Mouse (Mus musculus): Measurements from ENCODE around the gene Hist1h3b. TPM values are rescaled to one million over a fixed set of nuclear protein-coding genes. Genes with fewer than 3 reads are reported as not detected.
"Not testable (repeated sequence)": the region's sequence is repeated elsewhere in the genome, so short reads cannot be mapped to it uniquely, and the experiment has no call there.

Gene Hist1h3b
- polyA plus RNA-seq, 1 experiment from 2014 or later, result 14.4 TPM

GRCm38 (mm10) chr13:23740910-23741309 is 11.2 kb upstream of the Hist1h3b start:
- H3K9me3 ChIP-seq (replicated peaks; ENCODE audit: control insufficient read depth, low read length), result no peaks in the 10 kb centered on the region
- H3K36me3 ChIP-seq (ENCODE audit: control insufficient read depth, insufficient read depth), result no peaks in the 10 kb centered on the region
- ATAC-seq (ENCODE audit: low read depth), result no peak
- H3K27ac ChIP-seq (ENCODE audit: low read length), result peak overlapping the region; percentile 99
- H3K27me3 ChIP-seq (ENCODE audit: control insufficient read depth, insufficient read depth, low read depth, low read length), result no peaks in the 10 kb centered on the region
- H3K4me1 ChIP-seq (ENCODE audit: control insufficient read depth, low read depth, low read length), result peaks cover 21% of the 10 kb centered on the region
- H3K4me2 ChIP-seq (ENCODE audit: low read depth, low read length), result peak overlapping the region; percentile 82
- 27% methylated on average over 5 of the region's 5 CpGs for WGBS (ENCODE audit: insufficient replicate concordance)
- H3K9ac ChIP-seq (ENCODE audit: low read depth, low read length), result peak overlapping the region; percentile 87
- H3K4me3 ChIP-seq (ENCODE audit: low read depth, low read length), result peak overlapping the region; percentile 63

- peak overlapping the region; percentile 61 for H3K9ac ChIP-seq (ENCODE audit: low read depth, low read length)
Measured at GRCm38 (mm10) chr13:23742007-23742406, 10.1 kb upstream of the Hist1h3b start.

GRCm38 (mm10) chr13:23743215-23743614 is 8.9 kb upstream of the Hist1h3b start:
- H3K9me3 ChIP-seq (replicated peaks; ENCODE audit: control insufficient read depth, low read length), result no peaks in the 10 kb centered on the region
- peaks cover 28% of the 10 kb centered on the region for H3K4me1 ChIP-seq (ENCODE audit: control insufficient read depth, low read depth, low read length)
- peak overlapping the region; percentile 38 for H3K9ac ChIP-seq (ENCODE audit: low read depth, low read length)
- peak overlapping the region; percentile 53 for H3K4me2 ChIP-seq (ENCODE audit: low read depth, low read length)
- no peak for ATAC-seq (ENCODE audit: low read depth)
- no peaks in the 10 kb centered on the region for H3K36me3 ChIP-seq (ENCODE audit: control insufficient read depth, insufficient read depth)
- H3K4me3 ChIP-seq (ENCODE audit: low read depth, low read length), result peak overlapping the region; percentile 46
- 81% methylated on average over 5 of the region's 5 CpGs for WGBS (ENCODE audit: insufficient replicate concordance)
- H3K27me3 ChIP-seq (ENCODE audit: control insufficient read depth, insufficient read depth, low read depth, low read length), result no peaks in the 10 kb centered on the region
- H3K27ac ChIP-seq (ENCODE audit: low read length), result peak overlapping the region; percentile 88

More at GRCm38 (mm10) chr13:23742007-23742406, 10.1 kb upstream of the Hist1h3b start:
- no peak for ATAC-seq (ENCODE audit: low read depth)
- H3K9me3 ChIP-seq (replicated peaks; ENCODE audit: control insufficient read depth, low read length), result no peaks in the 10 kb centered on the region
- peak overlapping the region; percentile 54 for H3K4me2 ChIP-seq (ENCODE audit: low read depth, low read length)
- peak overlapping the region; percentile 86 for H3K27ac ChIP-seq (ENCODE audit: low read length)
- H3K27me3 ChIP-seq (ENCODE audit: control insufficient read depth, insufficient read depth, low read depth, low read length), result no peaks in the 10 kb centered on the region
- H3K36me3 ChIP-seq (ENCODE audit: control insufficient read depth, insufficient read depth), result no peaks in the 10 kb centered on the region
- H3K4me3 ChIP-seq (ENCODE audit: low read depth, low read length), result peak overlapping the region; percentile 36
- H3K4me1 ChIP-seq (ENCODE audit: control insufficient read depth, low read depth, low read length), result peaks cover 21% of the 10 kb centered on the region

- peak overlapping the region; percentile 71 for H3K9ac ChIP-seq (ENCODE audit: low read depth, low read length)
- H3K4me2 ChIP-seq (ENCODE audit: low read depth, low read length), result peak overlapping the region; percentile 76
- no peaks in the 10 kb centered on the region for H3K36me3 ChIP-seq (ENCODE audit: control insufficient read depth, insufficient read depth)
- ATAC-seq (ENCODE audit: low read depth), result no peak
- WGBS (ENCODE audit: insufficient replicate concordance), result 60% methylated on average over 4 of the region's 4 CpGs
- H3K4me3 ChIP-seq (ENCODE audit: low read depth, low read length), result peak overlapping the region; percentile 66
- no peaks in the 10 kb centered on the region for H3K27me3 ChIP-seq (ENCODE audit: control insufficient read depth, insufficient read depth, low read depth, low read length)
- peak overlapping the region; percentile 100 for H3K27ac ChIP-seq (ENCODE audit: low read length)
- peaks cover 32% of the 10 kb centered on the region for H3K4me1 ChIP-seq (ENCODE audit: control insufficient read depth, low read depth, low read length)
- no peaks in the 10 kb centered on the region for H3K9me3 ChIP-seq (replicated peaks; ENCODE audit: control insufficient read depth, low read length)
Measured at GRCm38 (mm10) chr13:23743963-23744362, 8.1 kb upstream of the Hist1h3b start.

DNA sequence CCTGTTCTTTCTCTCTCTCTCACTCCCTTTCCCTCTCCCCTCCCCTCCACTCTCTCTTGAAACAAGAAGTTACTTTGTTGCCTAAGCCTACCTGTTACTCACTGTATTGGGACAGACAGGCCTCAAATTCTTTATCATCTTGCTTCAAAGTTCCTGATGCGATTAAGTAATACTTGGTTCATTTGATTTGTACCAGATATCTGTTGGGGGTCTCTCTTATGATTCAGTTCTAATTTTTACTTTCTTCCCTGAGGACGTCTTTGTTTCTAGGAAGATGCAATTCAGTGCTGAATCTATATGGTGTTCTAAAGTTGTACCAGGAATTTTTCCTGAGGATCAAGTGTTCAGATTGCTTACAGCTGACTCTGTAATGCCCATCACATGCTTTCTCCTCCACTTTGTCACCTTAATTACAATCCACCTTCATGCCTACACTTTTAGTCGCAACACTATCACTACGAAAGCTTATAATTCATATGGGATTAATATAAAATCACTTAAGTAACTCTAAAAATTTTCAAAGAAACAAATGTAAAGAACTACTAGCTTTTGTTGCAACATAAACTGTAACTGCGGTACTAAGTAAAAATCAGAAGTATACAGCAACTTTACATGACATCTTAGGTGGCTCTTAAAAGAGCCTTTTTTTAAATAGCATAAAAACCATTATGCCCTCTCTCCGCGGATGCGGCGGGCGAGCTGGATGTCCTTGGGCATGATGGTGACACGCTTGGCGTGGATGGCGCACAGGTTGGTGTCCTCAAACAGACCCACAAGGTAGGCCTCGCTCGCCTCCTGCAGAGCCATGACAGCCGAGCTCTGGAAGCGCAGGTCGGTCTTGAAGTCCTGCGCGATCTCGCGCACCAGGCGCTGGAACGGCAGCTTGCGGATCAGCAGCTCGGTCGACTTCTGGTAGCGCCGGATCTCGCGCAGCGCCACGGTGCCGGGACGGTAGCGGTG is 7.4 kb upstream of the Hist1h3b start:
- peak overlapping the region; percentile 76 for H3K4me2 ChIP-seq (ENCODE audit: low read depth, low read length)
- peak overlapping the region; percentile 86 for H3K9ac ChIP-seq (ENCODE audit: low read depth, low read length)
- H3K27ac ChIP-seq (ENCODE audit: low read length), result peak overlapping the region; percentile 100
- H3K4me3 ChIP-seq (ENCODE audit: low read depth, low read length), result peak overlapping the region; percentile 66
- peaks cover 33% of the 10 kb centered on the region for H3K4me1 ChIP-seq (ENCODE audit: control insufficient read depth, low read depth, low read length)
- H3K9me3 ChIP-seq (replicated peaks; ENCODE audit: control insufficient read depth, low read length), result no peaks in the 10 kb centered on the region
- no peaks in the 10 kb centered on the region for H3K27me3 ChIP-seq (ENCODE audit: control insufficient read depth, insufficient read depth, low read depth, low read length)
- no peaks in the 10 kb centered on the region for H3K36me3 ChIP-seq (ENCODE audit: control insufficient read depth, insufficient read depth)
- WGBS (ENCODE audit: insufficient replicate concordance), result 2% methylated on average over 13 of the region's 36 CpGs
- ATAC-seq (ENCODE audit: low read depth), result no peak; the same call in 1 of the 2 replicates

DNA sequence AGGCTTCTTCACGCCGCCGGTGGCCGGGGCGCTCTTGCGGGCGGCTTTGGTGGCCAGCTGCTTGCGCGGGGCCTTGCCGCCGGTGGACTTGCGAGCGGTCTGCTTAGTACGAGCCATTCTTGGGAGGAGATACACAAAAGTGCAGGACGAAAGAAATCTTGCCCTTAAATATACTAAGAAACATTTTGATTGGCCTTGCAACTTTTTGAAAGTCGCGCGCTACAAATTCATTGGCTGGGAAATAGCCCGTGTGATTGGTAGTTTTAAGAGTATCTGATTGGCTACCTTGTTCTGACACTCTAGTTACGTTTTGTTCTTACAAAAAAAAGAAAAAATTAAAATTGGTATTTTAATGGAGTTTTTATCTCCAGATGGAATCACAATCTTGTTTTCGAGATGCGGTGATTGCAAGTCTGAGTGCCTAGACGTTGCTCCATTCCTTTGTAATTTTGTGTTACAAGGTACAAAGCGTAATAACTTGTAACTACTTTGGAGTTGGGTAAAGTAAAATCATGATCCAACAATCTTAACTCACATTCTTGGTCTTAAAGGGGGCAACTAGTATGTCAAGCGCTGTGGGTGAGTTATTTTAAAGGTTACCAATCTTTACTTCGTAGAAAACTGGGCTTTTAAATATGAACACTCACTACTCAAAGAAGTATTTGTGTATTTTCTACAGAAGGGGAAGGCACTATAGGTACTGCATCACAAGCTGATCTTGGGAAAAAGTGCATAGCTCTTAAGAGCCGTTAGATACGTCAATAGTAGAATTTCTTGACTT is 6.5 kb upstream of the Hist1h3b start, which contains the start of gene Hist1h3c:
TSS of gene Hist1h3c (minus strand) at position 222 of the 781 bp plus-strand sequence.
- H3K9me3 ChIP-seq (replicated peaks; ENCODE audit: control insufficient read depth, low read length), result no peaks in the 10 kb centered on the region

DNA sequence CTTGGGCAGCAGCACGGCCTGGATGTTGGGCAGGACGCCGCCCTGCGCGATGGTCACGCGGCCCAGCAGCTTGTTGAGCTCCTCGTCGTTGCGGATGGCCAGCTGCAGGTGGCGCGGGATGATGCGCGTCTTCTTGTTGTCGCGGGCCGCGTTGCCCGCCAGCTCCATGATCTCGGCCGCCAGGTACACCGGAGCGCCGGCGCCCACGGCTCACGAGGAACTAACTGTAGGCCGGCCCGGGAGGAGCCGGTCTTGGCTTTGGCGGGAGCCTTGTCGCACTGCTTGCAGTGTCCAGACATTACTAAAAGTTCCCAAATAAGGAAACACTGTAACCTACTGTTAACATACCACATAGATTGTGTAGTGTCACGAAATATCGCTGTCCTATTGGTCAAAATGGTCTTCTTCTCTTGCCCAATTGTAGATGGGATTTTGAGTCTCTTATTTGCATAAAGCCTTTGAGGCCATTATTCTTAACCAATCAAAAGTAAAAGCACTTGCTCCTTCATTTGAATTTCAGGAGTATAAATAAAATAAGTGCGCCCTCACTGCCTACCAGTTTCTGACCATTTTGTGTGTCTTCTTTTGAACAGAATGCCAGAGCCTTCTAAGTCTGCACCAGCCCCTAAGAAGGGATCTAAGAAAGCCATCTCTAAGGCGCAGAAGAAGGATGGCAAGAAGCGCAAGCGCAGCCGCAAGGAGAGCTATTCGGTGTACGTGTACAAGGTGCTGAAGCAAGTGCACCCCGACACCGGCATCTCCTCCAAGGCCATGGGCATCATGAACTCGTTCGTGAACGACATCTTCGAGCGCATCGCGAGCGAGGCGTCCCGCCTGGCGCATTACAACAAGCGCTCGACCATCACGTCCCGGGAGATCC is 5.6 kb upstream of the Hist1h3b start, which contains the start of gene Hist1h2bb:
TSS of gene Hist1h2bb (plus strand) at position 534 of the 880 bp plus-strand sequence.
- H3K9ac ChIP-seq (ENCODE audit: low read depth, low read length), result peak within 1 kb of the TSS; percentile 86
- H3K9me3 ChIP-seq (replicated peaks; ENCODE audit: control insufficient read depth, low read length); H3K36me3 ChIP-seq (ENCODE audit: control insufficient read depth, insufficient read depth); H3K27me3 ChIP-seq (ENCODE audit: control insufficient read depth, insufficient read depth, low read depth, low read length): not testable (repeated sequence)
- peaks cover 36% of the 10 kb centered on the region for H3K4me1 ChIP-seq (ENCODE audit: control insufficient read depth, low read depth, low read length)
- peak within 1 kb of the TSS; percentile 100 for H3K27ac ChIP-seq (ENCODE audit: low read length)
- peak within 1 kb of the TSS; percentile 66 for H3K4me3 ChIP-seq (ENCODE audit: low read depth, low read length)
- ATAC-seq (ENCODE audit: low read depth), result peak; percentile 74
- peak within 1 kb of the TSS; percentile 76 for H3K4me2 ChIP-seq (ENCODE audit: low read depth, low read length)
- 0% methylated on average over 34 of the region's 58 CpGs for WGBS (ENCODE audit: insufficient replicate concordance)

More for the DNA sequence above, 6.5 kb upstream of the Hist1h3b start, which contains the start of gene Hist1h3c:
- H3K4me2 ChIP-seq (ENCODE audit: low read depth, low read length), result peak within 1 kb of the TSS; percentile 76
- H3K27ac ChIP-seq (ENCODE audit: low read length), result peak within 1 kb of the TSS; percentile 100
- peak within 1 kb of the TSS; percentile 86 for H3K9ac ChIP-seq (ENCODE audit: low read depth, low read length)
- peak; percentile 56 for ATAC-seq (ENCODE audit: low read depth)
- no peaks in the 10 kb centered on the region for H3K27me3 ChIP-seq (ENCODE audit: control insufficient read depth, insufficient read depth, low read depth, low read length)
- peaks cover 36% of the 10 kb centered on the region for H3K4me1 ChIP-seq (ENCODE audit: control insufficient read depth, low read depth, low read length)
- WGBS (ENCODE audit: insufficient replicate concordance), result 1% methylated on average over 23 of the region's 28 CpGs
- peak within 1 kb of the TSS; percentile 66 for H3K4me3 ChIP-seq (ENCODE audit: low read depth, low read length)
- H3K36me3 ChIP-seq (ENCODE audit: control insufficient read depth, insufficient read depth), result no peaks in the 10 kb centered on the region
